Mouse (Mus musculus): ENCODE measurements around the gene Sulf2.

Gene Sulf2

DNA sequence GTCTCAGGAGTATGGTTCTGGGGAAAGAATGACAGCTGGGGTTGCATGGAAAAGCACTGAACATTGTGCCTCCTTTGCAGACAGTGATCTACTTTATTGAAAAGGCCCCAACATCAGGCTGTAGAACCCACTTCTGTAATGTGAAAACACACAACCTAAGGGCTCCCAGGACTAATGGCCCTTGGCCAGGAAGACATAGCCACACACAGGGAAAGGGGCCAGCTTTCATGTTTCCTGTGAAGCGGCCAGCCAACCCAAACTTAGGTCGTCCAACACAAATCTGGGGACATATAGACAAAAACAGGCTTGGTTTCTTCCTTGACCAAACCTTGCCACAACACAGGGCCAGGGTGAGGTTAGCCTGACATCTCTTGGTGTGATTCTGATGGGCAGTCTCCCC is 35.5 kb downstream of the Sulf2 start:
- DNase-seq (ENCODE audit: low spot score in 2 of 2): no peak

DNA sequence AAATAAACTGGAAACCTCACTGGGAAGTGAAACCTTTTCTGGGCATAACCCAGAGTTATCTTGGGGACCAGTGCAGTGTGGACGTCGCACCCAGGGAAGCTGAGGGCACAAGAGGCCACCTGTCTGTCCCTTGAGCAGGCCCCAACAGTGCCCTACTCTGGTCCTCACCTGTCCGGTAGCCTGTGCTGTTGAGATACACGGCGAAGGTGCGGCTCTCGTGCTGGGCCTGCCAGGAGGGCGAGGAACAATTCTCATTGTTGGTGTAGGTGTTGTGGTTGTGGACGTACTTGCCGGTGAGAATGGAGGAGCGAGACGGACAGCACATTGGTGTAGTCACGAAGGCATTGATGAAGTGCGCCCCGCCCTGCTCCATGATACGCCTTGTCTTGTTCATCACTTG is 38.8 kb downstream of the Sulf2 start:
- DNase-seq (ENCODE audit: low spot score in 2 of 2): no peak

DNA sequence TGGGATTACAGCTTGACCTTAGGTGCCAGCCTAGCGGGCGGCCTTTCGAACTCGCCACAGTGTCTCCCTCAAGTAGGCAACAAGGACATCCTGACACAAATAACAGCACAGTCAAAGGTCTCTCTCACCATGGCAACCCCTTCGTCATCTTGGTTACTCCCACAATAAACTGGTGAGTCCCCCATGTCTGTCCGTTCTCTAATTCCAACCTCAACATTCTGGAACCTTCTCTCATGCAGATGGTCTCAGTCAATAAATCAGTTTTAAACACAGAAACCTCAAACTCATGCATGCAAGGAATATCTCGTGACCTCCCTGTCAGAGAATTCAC is 39.2 kb downstream of the Sulf2 start:
- no peak for DNase-seq (ENCODE audit: low spot score in 2 of 2)

DNA sequence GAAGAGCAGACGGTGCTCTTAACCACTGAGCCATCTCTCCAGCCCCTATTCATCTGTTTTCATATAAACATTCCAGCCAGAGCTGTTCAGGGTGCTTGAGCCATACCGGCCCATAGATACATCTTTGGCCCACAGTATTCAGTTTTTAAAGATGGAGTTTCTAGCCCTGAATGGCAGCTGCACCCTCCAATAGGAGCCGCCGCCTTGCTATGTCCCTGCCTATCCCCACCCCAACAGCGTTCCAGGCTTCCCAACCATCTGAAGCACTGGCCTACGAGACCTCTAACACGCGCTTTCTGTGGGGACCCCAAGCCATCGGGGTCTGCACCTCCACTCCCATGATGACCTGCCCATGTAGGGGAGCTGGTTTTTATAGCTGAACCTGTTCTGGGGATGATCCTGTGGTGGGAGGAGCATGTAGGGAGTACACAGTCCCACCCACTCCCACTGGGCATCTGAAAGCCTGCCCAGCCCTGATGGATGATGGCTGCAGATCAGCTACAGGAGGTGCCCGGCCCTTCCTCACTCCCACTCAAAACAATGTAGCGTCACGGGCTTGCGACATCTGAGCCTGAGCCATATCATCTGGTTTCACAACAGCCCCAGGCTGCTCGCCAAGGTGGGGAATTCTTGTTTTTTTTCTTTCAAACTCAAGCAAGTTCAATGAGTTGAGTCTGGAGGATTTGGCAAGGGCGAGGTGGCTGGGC is 39.7 kb downstream of the Sulf2 start:
- no peak for DNase-seq (ENCODE audit: low spot score in 2 of 2)

DNA sequence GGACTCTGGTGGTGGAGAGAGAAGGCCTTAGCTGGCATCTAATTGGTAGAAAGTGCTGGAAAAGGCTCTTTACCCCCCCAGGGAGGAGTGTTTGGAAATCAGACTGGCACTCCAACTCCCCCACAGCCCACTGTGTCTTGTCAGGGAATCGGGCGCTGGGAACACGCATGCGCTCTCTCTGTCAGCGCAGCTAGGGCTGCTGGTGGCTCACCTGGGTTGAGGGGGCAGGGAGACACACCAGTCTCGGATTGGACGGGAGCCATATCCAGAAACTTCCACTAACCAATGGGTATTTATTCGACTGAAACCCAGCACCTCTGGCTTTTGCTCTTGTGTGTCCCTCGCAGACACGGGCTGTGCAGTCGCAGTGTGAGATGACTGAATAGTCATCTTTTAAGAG is 42.5 kb downstream of the Sulf2 start:
- DNase-seq (ENCODE audit: low spot score in 2 of 2): no peak

DNA sequence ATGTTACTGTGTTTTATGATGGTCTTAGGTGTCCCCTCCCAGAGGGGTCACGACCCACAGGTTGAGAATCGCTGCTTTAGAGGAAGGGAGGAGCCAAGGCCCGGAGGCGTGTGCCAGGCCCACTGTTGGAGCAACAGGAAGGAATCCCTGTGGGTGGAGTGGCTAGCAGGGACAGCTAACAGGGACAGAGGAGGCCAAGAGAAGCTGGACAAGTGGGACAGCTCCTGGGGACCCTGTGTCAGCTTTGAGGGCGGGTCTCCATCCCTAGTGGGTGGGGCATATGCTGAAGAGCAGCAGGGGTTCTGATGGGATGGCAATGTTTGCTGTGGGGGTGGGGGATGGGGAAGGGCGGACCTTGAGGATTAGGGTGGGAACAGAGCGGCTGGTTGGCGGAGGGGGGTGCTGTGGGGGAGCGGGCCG is 43.6 kb downstream of the Sulf2 start:
- no peak for DNase-seq (ENCODE audit: low spot score in 2 of 2)

DNA sequence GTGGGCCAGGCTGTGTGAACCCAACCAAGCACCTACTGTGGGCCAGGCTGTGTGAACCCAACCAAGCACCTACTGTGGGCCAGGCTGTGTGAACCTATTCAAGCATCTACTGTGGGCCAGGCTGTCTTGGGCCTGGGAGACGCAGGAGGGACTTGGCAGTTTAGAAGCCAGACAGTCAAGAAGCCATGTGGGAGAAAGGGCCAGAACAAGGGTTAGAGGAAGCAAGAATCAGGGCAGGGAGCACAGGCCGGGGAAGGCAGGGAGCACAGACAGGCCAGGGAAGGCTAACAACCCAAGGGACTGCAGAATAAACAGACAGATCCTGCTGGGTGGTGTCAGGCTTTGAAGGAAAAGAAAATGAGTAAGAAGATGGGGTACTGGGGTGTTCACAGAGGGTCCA is 44.2 kb downstream of the Sulf2 start:
- no peak for DNase-seq (ENCODE audit: low spot score in 2 of 2)

DNA sequence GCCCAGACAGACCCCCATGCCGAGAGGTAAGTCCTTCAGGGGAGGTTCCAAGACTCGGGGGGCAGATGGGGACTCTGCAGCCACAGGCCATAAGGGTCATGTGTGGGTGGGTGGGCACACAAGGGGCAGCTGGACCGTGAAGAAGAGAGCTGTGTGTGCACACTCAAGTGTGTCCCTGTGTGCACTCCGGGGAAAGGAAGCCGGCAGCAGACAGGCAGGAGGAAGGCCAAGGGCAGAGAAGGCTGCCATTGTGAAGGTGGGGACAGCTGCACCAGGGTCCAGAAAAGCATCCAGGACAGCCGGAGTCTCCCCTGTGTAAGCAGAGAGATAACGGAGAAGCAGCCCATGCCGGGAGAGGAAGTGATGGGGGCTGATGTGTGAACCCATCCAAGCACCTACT is 44.7 kb downstream of the Sulf2 start:
- no peak for DNase-seq (ENCODE audit: low spot score in 2 of 2)

DNA sequence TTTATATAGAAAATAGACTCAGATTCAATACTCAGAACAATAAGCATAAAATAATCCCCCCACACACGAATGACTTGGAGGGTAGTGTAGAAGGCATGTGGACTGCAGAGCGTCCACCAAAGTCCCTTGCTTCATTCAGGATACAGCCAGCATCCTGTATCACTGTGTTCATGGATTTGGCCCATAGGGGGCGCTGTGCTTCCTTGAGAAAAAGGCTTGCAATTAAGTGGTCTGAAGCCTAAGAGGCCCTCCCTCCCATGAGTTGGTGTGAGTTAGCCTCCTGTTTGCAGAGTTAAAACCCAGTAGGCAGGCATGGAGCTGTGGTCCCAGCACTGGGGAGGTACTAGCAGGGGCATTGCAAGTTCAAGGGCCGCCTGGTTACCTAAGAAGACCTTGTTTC is 47.1 kb downstream of the Sulf2 start:
- peak; percentile 33 to 79 for DNase-seq (ENCODE audit: low spot score in 2 of 2)

DNA sequence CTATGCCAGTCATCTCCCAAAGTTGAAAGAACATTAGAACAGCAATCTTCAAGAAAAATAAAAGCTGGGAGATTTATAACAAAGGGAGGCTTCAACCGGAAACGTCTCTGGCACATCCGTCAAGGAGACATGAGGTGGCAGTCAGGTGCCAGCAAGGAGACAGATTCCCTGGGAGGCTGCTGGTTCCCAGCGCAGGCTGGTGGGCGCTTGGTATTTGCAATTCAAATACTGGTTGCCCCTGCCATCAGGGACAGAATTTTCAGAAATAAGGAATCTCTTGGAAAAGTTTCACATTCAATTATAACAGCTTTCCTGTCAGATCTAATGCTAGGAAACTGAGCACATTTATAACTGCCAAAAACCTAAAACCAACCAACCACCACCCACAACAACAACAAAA is 47.6 kb downstream of the Sulf2 start:
- no peak for DNase-seq (ENCODE audit: low spot score in 2 of 2)

DNA sequence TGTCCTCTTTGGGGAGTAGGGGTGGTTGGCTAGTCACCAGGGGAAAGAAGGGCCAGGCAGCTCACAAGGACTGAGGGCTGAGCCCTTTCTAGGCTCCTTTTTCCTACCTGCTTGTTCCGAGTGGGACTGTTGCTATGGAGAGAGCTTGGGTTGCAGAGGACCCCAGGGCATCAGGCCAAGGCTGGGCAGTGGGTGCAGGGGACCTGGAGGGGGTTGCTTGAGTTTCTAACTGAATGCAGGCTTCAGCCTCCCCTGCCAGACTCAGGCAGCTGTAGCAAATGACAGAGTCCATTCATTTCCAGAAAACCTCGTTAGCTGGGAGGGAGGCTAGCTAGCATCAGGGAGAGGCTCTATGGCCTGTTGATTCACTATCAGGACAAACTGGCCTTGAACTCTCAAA is 48.8 kb downstream of the Sulf2 start:
- no peak for DNase-seq (ENCODE audit: low spot score in 2 of 2)

DNA sequence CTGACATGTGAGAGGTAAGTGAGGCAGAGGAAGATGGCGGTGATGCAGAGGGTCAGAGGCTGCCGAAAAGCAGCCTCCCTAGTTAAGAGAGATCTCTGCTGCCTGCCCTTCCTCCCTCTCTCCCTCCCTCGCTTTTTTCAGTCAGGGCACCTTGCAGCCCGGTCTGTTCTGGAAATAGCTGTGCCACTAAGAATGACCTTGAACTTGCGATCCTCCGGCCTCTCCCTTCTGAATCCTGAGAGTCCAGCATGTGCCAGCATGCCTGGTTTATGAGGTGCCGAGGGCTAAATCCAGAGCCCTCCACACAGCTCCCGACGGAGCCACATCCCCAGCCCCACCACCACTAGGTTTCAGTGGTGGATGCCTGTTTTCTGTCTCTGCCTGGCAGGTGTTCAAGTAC is 49.6 kb downstream of the Sulf2 start:
- DNase-seq (ENCODE audit: low spot score in 2 of 2): no peak

DNA sequence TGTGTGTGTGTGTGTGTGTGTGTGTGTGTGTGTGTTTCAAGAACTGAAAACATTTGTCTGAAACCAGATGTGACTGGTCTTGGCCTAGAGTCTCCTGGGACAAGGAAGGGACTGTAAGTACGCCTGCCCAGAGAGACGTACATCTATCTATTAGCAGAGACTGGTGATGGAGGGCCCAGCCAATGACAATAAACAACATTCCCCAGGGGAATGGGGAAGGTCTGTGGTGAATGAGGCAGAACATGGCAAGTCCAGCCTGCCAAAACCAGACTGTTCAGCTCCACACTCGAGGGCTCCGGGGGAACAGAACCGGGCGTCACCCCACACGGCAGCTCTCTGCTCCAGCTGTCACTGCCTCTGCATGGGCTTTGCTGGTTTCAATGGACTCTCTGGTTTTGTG is 52.6 kb downstream of the Sulf2 start:
- DNase-seq (ENCODE audit: low spot score in 2 of 2): no peak

DNA sequence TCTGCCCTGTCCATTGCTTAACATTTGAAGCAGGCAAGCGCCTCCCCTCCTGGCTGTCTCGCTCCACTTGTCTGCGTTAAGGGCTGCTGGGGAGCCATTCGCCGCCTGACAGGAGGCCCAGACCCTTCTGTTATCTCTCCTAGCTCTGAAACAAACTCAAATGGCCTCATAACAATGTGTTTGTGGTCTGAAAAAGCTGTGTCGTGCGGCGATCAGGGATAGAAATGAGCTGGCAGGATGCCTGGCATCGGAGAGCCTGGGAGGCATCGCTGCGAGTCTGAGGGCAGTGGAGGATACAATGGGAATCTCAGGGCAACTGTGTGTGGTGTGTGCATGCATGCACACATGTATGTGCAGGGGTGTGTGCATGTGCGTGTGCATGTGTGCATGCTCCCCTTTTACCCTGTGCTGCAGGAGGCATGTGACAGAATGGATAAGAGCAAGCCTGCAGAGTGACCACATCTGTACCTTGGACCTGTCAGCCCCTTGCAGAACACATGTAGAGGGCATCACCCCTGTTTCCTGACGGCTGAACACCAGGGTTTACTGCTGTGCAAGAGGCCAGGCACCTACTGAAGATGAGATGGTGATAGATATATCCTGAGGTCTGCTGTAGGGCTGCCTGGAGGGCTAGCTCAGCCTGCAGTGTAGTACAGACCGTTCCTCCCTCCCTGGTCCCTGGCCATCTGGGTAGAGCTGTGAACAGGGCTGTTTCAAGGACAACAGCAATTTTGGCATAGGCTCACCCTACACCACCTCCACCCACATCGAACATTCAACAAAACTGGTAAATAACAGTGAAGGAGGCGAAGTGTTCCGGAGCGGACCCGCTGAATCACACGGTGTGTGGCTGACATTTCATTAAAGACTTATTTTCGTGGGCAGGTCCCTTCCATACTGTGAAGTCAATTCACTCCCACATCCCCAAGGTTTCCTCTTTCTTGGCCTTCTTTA is 54.9 kb downstream of the Sulf2 start:
- DNase-seq (ENCODE audit: low spot score in 2 of 2): no peak

DNA sequence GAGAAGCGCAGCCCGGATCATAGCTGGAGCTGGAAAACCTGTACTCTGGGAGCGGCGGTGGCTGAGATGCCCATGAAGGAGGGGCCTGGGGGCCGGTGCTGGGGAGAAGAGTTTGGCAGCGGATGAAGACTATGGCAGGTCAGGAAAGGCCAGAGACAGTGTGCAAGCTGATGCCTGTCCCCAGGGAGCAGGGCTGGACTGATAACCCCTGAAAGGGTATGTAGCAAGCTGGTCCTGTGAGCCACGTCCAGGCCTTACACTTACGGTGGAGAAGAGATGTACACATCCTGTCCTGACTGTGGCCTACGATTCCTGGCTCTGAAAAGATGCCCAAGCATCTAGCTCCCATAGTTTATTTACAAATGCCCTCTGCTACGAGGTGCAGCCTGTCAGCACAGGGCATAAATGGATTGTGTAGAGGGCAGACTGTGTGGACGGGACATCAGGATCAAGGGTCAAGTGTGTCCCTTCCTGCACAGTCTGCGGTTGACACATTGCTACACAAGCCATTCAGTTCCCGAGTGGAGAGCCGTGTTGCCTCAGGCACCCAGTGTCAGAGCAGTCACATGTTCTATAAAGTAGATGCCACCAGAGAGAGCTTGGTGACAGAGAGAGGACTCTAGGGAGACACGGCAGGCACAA is 57.0 kb downstream of the Sulf2 start:
- no peak for DNase-seq (ENCODE audit: low spot score in 2 of 2)

DNA sequence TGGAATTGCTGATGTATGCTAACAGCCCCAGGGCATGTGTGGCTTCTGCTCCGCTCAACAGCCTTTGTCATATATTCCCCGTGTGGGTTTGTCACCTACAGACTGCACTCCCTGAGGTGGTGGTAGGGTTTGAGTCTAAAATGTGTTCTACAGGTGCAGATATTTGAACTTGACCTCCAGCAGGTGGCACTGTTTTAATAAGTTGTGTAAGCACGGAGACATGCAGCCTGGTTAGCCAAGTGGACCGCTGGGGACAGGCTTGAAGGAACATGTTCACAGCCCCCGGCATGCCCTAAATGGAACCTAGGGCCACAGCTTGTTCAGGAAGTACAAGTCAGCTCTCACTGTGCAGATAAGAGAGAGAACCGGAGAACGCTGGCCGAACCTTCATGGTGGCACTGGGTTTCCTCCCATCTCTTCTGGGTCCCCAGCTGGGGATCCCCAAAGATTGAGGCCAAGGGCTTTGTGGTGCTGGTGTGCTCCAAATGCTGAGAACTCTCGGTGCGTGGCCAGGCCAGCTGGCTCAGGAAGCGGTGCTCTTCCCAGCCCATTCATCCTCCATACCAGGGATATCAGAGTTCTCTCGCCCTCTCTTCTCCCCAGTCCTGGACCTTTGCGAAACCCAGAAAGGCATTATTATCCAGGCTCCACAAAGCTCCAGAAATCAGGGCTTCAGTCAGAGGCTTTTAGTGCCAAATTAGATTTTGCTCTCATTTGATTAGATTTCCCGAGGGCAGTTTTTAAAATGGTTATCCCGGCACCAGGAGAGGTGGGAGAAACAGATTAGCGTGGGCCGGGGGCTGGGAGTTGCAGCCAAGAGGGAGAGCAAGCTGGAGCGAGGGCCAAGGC is 57.8 kb downstream of the Sulf2 start:
- DNase-seq (ENCODE audit: low spot score in 2 of 2): peak in 1 of 2 experiments; percentile 38

DNA sequence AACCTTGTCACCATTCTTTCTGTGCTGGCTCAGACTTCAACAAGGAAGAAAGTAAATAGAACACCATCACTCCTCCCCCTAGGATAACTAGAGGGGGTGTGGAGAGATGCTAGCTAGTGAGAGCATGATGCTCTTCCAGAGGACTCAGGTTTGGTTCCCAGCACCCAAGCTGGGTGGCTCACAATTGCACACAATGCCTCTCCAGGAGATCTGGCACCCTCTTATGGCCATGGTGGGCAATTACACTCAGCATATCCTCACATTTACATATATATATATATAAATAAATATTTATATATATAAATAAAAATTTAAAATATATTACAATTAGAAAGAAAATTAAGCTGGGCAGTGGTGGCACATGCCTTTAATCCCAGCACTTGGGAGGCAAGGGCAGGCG is 58.6 kb downstream of the Sulf2 start:
- DNase-seq (ENCODE audit: low spot score in 2 of 2): no peak

DNA sequence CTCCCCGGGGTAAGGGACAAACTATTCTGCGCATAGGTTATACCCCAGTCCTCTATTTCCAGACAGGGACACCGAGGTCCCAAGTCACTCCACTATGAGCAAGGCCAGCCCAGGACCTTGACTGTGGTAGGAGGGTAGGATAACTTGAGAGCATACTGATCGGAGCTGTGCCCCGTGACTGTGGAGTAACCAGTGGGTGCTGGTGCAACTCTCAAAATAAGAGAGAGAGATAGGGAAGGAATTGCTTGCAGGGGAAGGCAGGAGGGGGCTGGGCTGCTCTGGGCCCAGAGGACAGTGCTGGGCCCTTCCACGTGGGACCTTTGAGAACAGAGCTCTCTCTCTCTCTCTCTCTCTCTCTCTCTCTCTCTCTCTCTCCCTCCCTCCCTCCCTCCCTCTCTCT is 59.2 kb downstream of the Sulf2 start:
- no peak for DNase-seq (ENCODE audit: low spot score in 2 of 2)

DNA sequence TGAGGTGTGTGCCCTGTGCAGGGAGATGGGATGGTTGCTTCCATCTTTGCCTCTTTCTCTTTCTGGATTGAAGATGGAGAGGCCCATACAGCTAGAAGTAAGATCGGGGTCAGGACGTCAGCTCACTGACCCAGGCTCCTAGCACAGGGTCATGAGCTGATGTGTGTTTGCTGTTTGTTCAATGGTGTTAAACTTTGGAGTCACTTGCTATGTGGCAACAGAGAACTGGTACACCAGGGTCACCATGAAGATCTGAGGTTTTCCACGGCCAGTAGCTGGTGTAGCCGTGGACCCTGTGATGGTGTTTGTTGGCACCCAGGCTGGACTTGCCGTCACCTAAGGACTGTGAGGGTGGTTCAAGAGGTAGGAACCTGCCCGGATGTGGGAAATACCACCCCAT is 63.1 kb downstream of the Sulf2 start:
- DNase-seq (ENCODE audit: low spot score in 2 of 2): no peak

DNA sequence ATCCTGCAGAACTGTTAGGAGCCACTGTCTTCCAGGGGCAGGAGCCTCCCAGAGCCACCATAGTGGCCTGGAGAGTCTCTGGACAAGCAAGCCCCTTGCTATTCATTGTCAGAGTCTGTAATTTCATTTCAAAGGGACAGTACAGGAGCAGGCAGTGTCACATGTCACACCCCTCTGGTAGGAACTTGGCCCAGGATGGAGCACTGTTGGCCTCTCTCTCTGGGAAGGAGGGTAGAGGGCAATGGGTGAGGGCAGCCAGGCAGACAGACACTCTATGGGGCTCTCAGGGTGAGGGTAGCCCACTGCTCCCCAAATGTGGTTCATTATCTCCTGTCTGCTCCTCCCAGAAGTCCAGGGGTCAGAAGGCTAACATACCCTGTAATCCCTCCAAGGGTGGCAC is 63.9 kb downstream of the Sulf2 start:
- DNase-seq (ENCODE audit: low spot score in 2 of 2): no peak

DNA sequence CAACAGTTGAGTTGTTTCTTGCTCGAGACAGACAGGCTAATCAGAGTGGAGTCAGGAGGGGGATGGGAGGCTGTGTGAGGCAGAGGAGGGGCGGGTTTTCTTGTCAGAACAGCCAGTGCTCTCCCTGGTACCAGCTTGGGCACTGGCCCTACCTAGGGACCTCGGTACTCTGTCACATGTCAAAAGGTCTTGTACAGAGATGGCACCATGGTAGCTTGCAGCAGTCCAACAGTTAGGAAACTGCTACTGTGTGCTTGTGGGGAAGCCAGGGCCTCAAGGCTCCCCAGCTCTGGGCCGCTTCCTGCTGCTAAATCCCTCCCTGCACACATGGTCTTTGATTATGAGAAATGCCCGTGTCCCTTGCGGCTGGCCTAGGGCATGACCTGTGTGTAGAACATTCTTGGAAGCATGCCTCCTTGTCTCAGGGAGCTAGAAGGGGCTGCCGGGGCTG is 65.3 kb downstream of the Sulf2 start:
- DNase-seq (ENCODE audit: low spot score in 2 of 2): no peak

DNA sequence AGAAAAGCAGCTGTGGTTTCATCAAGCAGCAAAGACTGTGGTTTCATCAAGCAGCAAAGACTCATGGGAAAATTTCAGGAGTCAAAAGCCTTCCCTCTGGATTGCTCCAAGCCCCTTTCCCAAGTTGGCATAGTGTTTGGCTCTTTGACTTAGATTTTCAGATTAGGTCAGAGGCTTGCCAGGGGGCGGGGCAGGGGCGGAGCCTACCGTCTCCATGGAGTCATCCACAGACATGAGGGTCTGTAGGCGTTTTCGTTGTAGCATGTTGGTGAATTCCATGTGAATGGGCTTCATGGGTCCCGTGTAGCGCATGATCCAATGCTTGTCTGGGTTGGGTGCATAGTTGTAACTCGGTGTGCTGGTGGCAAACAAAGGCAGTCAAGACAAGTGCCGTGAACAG is 66.5 kb downstream of the Sulf2 start:
- DNase-seq (ENCODE audit: low spot score in 2 of 2): no peak

All from thymus, postnatal 10 days (tissue).